Mouse (Mus musculus): Measurements from ENCODE around the gene Fam243. TPM values are rescaled to one million over a fixed set of nuclear protein-coding genes. Genes with fewer than 3 reads are reported as not detected.

Fam243 gene
- polyA plus RNA-seq, 2 experiments = not detected

- Histone ChIP-seq H3K36me3 (ENCODE audit: control insufficient read depth, insufficient read depth, low read length) (no peaks in the 10 kb centered on the region), H3K4me1 (ENCODE audit: control insufficient read depth, insufficient read depth, low read length) (no peaks in the 10 kb centered on the region), H3K4me2 (replicated peaks; ENCODE audit: low read depth, low read length, severe bottlenecking) (no peak within 1 kb of the TSS), H3K4me3 (replicated peaks; ENCODE audit: low read length) (no peak within 1 kb of the TSS), H3K9me3 (ENCODE audit: control insufficient read depth, low read length) (no peaks in the 10 kb centered on the region), H3K27me3 (ENCODE audit: control insufficient read depth, insufficient read depth, low read length) (no peaks in the 10 kb centered on the region), H3K9ac (ENCODE audit: low read depth, low read length, severe bottlenecking) (no peak within 1 kb of the TSS), H3K27ac (replicated peaks; ENCODE audit: low read depth, low read length) (no peak within 1 kb of the TSS)
- no peak for ATAC-seq (ENCODE audit: low FRiP score, low read depth)
- no peak for DNase-seq (ENCODE audit: low spot score)
- 62% methylated on average over 10 of the region's 10 CpGs for WGBS
- no peak for TF ChIP-seq POLR2A (IDR thresholded peaks at IDR 0.05; ENCODE audit: borderline replicate concordance, extremely low read depth, insufficient read depth, insufficient read length)
These were observed 29.1 kb downstream of the Fam243 start, which contains the start of gene Kcne2 for GRCm38 (mm10) chr16:92292101-92292500. Gene Kcne2 (plus strand): TSS chr16:92292389.

GRCm38 (mm10) chr16:92290045-92290444 is 31.2 kb downstream of the Fam243 start:
- Histone ChIP-seq H3K4me1 (ENCODE audit: control insufficient read depth, insufficient read depth, low read length) (no peaks in the 10 kb centered on the region), H3K27me3 (ENCODE audit: control insufficient read depth, insufficient read depth, low read length) (no peaks in the 10 kb centered on the region), H3K4me3 (replicated peaks; ENCODE audit: low read length) (no peak overlapping the region), H3K36me3 (ENCODE audit: control insufficient read depth, insufficient read depth, low read length) (no peaks in the 10 kb centered on the region), H3K9ac (ENCODE audit: low read depth, low read length, severe bottlenecking) (no peak overlapping the region), H3K9me3 (ENCODE audit: control insufficient read depth, low read length) (no peaks in the 10 kb centered on the region), H3K4me2 (replicated peaks; ENCODE audit: low read depth, low read length, severe bottlenecking) (no peak overlapping the region), H3K27ac (replicated peaks; ENCODE audit: low read depth, low read length) (no peak overlapping the region)
- DNase-seq (ENCODE audit: low spot score) (no peak), ATAC-seq (ENCODE audit: low FRiP score, low read depth) (no peak)
- no peak for TF ChIP-seq POLR2A (IDR thresholded peaks at IDR 0.05; ENCODE audit: borderline replicate concordance, extremely low read depth, insufficient read depth, insufficient read length)

- H3K4me2 ChIP-seq (replicated peaks; ENCODE audit: low read depth, low read length, severe bottlenecking) = no peak overlapping the region
- DNase-seq (ENCODE audit: low spot score) = no peak
- WGBS = 83% methylated on average over 9 of the region's 9 CpGs
These were observed 32.5 kb downstream of the Fam243 start for GRCm38 (mm10) chr16:92288778-92289177.

DNA sequence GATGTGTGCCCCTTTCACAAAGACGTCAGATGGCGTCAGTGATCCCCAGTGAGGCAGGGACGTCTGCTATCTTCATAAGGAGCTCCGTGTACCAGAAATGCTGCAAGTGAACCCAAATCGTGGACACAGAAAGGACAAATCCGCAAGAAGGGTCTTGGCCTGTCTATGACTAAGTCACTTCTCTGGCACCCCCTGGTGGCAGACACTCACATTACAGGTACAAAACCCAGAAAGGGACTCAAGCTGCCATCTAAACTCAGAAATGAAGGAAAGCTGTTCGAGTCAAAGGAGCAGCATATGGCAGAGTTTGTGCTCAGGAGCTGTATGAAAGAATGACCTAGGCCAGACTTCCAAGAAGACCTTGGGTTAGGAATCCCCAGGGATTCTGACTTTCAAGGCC is 34.6 kb downstream of the Fam243 start:
- Histone ChIP-seq H3K4me1 (ENCODE audit: control insufficient read depth, insufficient read depth, low read length) (0 out of 2 replicates have a peak, but pooled peaks cover 3% of the 10 kb centered on the region), H3K27ac (replicated peaks; ENCODE audit: low read depth, low read length) (no peak overlapping the region), H3K4me2 (replicated peaks; ENCODE audit: low read depth, low read length, severe bottlenecking) (no peak overlapping the region), H3K9me3 (ENCODE audit: control insufficient read depth, low read length) (no peaks in the 10 kb centered on the region), H3K27me3 (ENCODE audit: control insufficient read depth, insufficient read depth, low read length) (no peaks in the 10 kb centered on the region), H3K9ac (ENCODE audit: low read depth, low read length, severe bottlenecking) (no peak overlapping the region), H3K36me3 (ENCODE audit: control insufficient read depth, insufficient read depth, low read length) (no peaks in the 10 kb centered on the region), H3K4me3 (replicated peaks; ENCODE audit: low read length) (no peak overlapping the region)
- WGBS = 13% methylated on average over 7 of the region's 7 CpGs
- DNase-seq (ENCODE audit: low spot score) (peak; percentile 87), ATAC-seq (ENCODE audit: low FRiP score, low read depth) (peak; percentile 35; the same call in 1 of the 2 replicates)
- TF ChIP-seq POLR2A (IDR thresholded peaks at IDR 0.05; ENCODE audit: borderline replicate concordance, extremely low read depth, insufficient read depth, insufficient read length) = no peak

More at GRCm38 (mm10) chr16:92288778-92289177, 32.5 kb downstream of the Fam243 start:
- H3K4me3 ChIP-seq (replicated peaks; ENCODE audit: low read length) = no peak overlapping the region
- H3K9ac ChIP-seq (ENCODE audit: low read depth, low read length, severe bottlenecking) = no peak overlapping the region
- H3K4me1 ChIP-seq (ENCODE audit: control insufficient read depth, insufficient read depth, low read length) = no peaks in the 10 kb centered on the region
- no peaks in the 10 kb centered on the region for H3K27me3 ChIP-seq (ENCODE audit: control insufficient read depth, insufficient read depth, low read length)
- H3K36me3 ChIP-seq (ENCODE audit: control insufficient read depth, insufficient read depth, low read length) = no peaks in the 10 kb centered on the region
- TF ChIP-seq POLR2A (IDR thresholded peaks at IDR 0.05; ENCODE audit: borderline replicate concordance, extremely low read depth, insufficient read depth, insufficient read length) = no peak
- H3K9me3 ChIP-seq (ENCODE audit: control insufficient read depth, low read length) = no peaks in the 10 kb centered on the region
- H3K27ac ChIP-seq (replicated peaks; ENCODE audit: low read depth, low read length) = no peak overlapping the region
- ATAC-seq (ENCODE audit: low FRiP score, low read depth) = no peak

DNA sequence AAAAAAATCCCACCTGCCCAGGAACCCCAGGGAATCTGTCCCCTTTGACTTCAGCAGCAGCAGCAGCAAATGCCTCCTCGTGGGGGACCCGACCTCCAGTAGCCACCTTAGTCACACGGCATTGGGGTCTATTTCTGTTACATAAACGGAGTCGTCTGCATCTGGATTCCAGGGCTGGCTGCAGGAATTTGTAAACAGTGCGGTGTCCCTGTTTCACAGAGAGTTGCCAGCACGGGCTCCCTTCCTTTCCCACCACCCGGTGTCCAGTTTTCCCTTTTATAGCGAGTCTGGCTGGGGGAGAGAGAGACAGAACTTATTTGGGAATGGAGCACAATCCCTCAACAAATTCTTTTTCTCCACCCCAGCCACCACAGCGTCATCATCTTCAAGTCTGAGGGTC is 36.2 kb downstream of the Fam243 start:
- Histone ChIP-seq H3K27ac (replicated peaks; ENCODE audit: low read depth, low read length) (no peak overlapping the region), H3K36me3 (ENCODE audit: control insufficient read depth, insufficient read depth, low read length) (no peaks in the 10 kb centered on the region), H3K4me3 (replicated peaks; ENCODE audit: low read length) (no peak overlapping the region), H3K4me1 (ENCODE audit: control insufficient read depth, insufficient read depth, low read length) (0 out of 2 replicates have a peak, but pooled peaks cover 3% of the 10 kb centered on the region), H3K9me3 (ENCODE audit: control insufficient read depth, low read length) (no peaks in the 10 kb centered on the region), H3K27me3 (ENCODE audit: control insufficient read depth, insufficient read depth, low read length) (no peaks in the 10 kb centered on the region), H3K4me2 (replicated peaks; ENCODE audit: low read depth, low read length, severe bottlenecking) (no peak overlapping the region), H3K9ac (ENCODE audit: low read depth, low read length, severe bottlenecking) (no peak overlapping the region)
- ATAC-seq (ENCODE audit: low FRiP score, low read depth) (no peak), DNase-seq (ENCODE audit: low spot score) (no peak)
- 29% methylated on average over 10 of the region's 10 CpGs for WGBS
- no peak for TF ChIP-seq POLR2A (IDR thresholded peaks at IDR 0.05; ENCODE audit: borderline replicate concordance, extremely low read depth, insufficient read depth, insufficient read length)

- Histone ChIP-seq H3K9ac (ENCODE audit: low read depth, low read length, severe bottlenecking) (no peak overlapping the region), H3K9me3 (ENCODE audit: control insufficient read depth, low read length) (no peaks in the 10 kb centered on the region), H3K27ac (replicated peaks; ENCODE audit: low read depth, low read length) (no peak overlapping the region), H3K4me3 (replicated peaks; ENCODE audit: low read length) (no peak overlapping the region), H3K27me3 (ENCODE audit: control insufficient read depth, insufficient read depth, low read length) (no peaks in the 10 kb centered on the region), H3K4me2 (replicated peaks; ENCODE audit: low read depth, low read length, severe bottlenecking) (no peak overlapping the region), H3K36me3 (ENCODE audit: control insufficient read depth, insufficient read depth, low read length) (no peaks in the 10 kb centered on the region), H3K4me1 (ENCODE audit: control insufficient read depth, insufficient read depth, low read length) (0 out of 2 replicates have a peak, but pooled peaks cover 3% of the 10 kb centered on the region)
- no peak for DNase-seq (ENCODE audit: low spot score)
- WGBS = 64% methylated on average over 5 of the region's 5 CpGs
- TF ChIP-seq POLR2A (IDR thresholded peaks at IDR 0.05; ENCODE audit: borderline replicate concordance, extremely low read depth, insufficient read depth, insufficient read length) = no peak
- no peak for ATAC-seq (ENCODE audit: low FRiP score, low read depth)
These were observed 38.6 kb downstream of the Fam243 start for GRCm38 (mm10) chr16:92282671-92283070.

Data from limb, embryonic 14.5 days (tissue).